Mouse (Mus musculus) cortical plate, adult 2 months (tissue): ENCODE results near the gene Tubb4a. TPM values are rescaled to one million over a fixed set of nuclear protein-coding genes. Genes with fewer than 3 reads are reported as not detected.

Experiments
- H3K27ac ChIP-seq: fragments of 200-500 bp; 2 replicates; pipeline ENCODE4 v1.5.1; 2012; ENCODE audit warnings: low read length, control low read depth, inconsistent platforms; ENCODE audit not compliant: insufficient read depth
- H3K4me1 ChIP-seq: fragments of 200-500 bp; 2 replicates; pipeline ENCODE4 v1.6.1; 2011; ENCODE audit warnings: low read length; ENCODE audit not compliant: control insufficient read depth, insufficient read depth
- H3K4me3 ChIP-seq: fragments of 200-500 bp; 2 replicates; pipeline ENCODE4 v1.5.1; 2011; ENCODE audit warnings: mild to moderate bottlenecking, low read length, control low read depth; ENCODE audit not compliant: insufficient read depth
- CTCF ChIP-seq: fragments of 200-500 bp; IDR thresholded peaks from 2 replicates; pipeline ENCODE4 v1.5.1; 2011; ENCODE audit warnings: mild to moderate bottlenecking, control low read depth, low read length; ENCODE audit not compliant: insufficient read depth; ENCODE audit errors: extremely low read depth
- POLR2A ChIP-seq: fragments of 200-500 bp; IDR thresholded peaks from 2 replicates; pipeline ENCODE4 v1.6.1; 2011; ENCODE audit warnings: mild to moderate bottlenecking, low read length, control low read depth; ENCODE audit not compliant: insufficient read depth; ENCODE audit errors: extremely low read depth
- polyA plus RNA-seq: library from polyadenylated mRNA; depleted of rRNA; stranded (reverse); fragments of >200 nt; gene quantifications from 2 replicates; pipeline ENCODE4 v1.2.3, GENCODE M21; 2012

The Tubb4a gene
- polyA plus RNA-seq, 1 experiment = 680 TPM

GRCm38 (mm10) chr17:57081234-57081842, 6.2 kb downstream of the Tubb4a start:
- Histone ChIP-seq H3K27ac (no peak overlapping the region), H3K4me1 (peaks cover 4% of the 10 kb centered on the region; the same call in 1 of the 2 replicates), H3K4me3 (no peak overlapping the region)
- TF ChIP-seq CTCF = no peak

- H3K27ac ChIP-seq = no peak overlapping the region
- H3K4me1 ChIP-seq = peaks cover 4% of the 10 kb centered on the region; the same call in 1 of the 2 replicates
- no peak overlapping the region for H3K4me3 ChIP-seq
- TF ChIP-seq CTCF (no peak), POLR2A (no peak)
Observed at GRCm38 (mm10) chr17:57079919-57080318, 7.7 kb downstream of the Tubb4a start.

GRCm38 (mm10) chr17:57078336-57078735, 9.2 kb downstream of the Tubb4a start, which contains the start of gene Dennd1c:
Dennd1c (minus strand) TSS chr17:57078514.
- peaks cover 2% of the 10 kb centered on the region; the same call in 1 of the 2 replicates for H3K4me1 ChIP-seq
- TF ChIP-seq CTCF (no peak), POLR2A (no peak)
- H3K27ac ChIP-seq = no peak within 1 kb of the TSS
- H3K4me3 ChIP-seq = no peak within 1 kb of the TSS

- Histone ChIP-seq H3K27ac (no peak overlapping the region), H3K4me3 (no peak overlapping the region), H3K4me1 (no peaks in the 10 kb centered on the region)
- no peak for TF ChIP-seq CTCF
- TF ChIP-seq POLR2A = no peak
Observed at GRCm38 (mm10) chr17:57076916-57077315, 10.7 kb downstream of the Tubb4a start.

- H3K4me3 ChIP-seq = no peak overlapping the region
- no peak for TF ChIP-seq POLR2A
- TF ChIP-seq CTCF = no peak
- H3K4me1 ChIP-seq = no peaks in the 10 kb centered on the region
- H3K27ac ChIP-seq = no peak overlapping the region
Observed at GRCm38 (mm10) chr17:57070699-57071098, 16.9 kb downstream of the Tubb4a start.

- H3K4me1 ChIP-seq = no peaks in the 10 kb centered on the region
- H3K27ac ChIP-seq = no peak overlapping the region
- TF ChIP-seq CTCF (no peak), POLR2A (no peak)
- no peak overlapping the region for H3K4me3 ChIP-seq
Observed at GRCm38 (mm10) chr17:57070272-57070671, 17.3 kb downstream of the Tubb4a start.

GRCm38 (mm10) chr17:57066908-57067307, 20.7 kb downstream of the Tubb4a start:
- Histone ChIP-seq H3K4me3 (no peak overlapping the region), H3K4me1 (no peaks in the 10 kb centered on the region), H3K27ac (no peak overlapping the region)
- TF ChIP-seq CTCF (no peak), POLR2A (no peak)

- Histone ChIP-seq H3K4me3 (no peak overlapping the region), H3K4me1 (peaks cover 4% of the 10 kb centered on the region; the same call in 1 of the 2 replicates), H3K27ac (no peak overlapping the region)
- no peak for TF ChIP-seq POLR2A
Observed at GRCm38 (mm10) chr17:57063031-57063430, 24.6 kb downstream of the Tubb4a start.

- no peak overlapping the region for H3K27ac ChIP-seq
- TF ChIP-seq CTCF (no peak), POLR2A (no peak)
- peaks cover 4% of the 10 kb centered on the region; the same call in 1 of the 2 replicates for H3K4me1 ChIP-seq
- H3K4me3 ChIP-seq = no peak overlapping the region
Observed at GRCm38 (mm10) chr17:57062548-57062947, 25.0 kb downstream of the Tubb4a start.

- no peak overlapping the region for H3K4me3 ChIP-seq
- TF ChIP-seq CTCF = no peak
- no peak for TF ChIP-seq POLR2A
Observed at GRCm38 (mm10) chr17:57062011-57062521, 25.5 kb downstream of the Tubb4a start.

More at GRCm38 (mm10) chr17:57062011-57062521, 25.5 kb downstream of the Tubb4a start:
- peaks cover 4% of the 10 kb centered on the region; the same call in 1 of the 2 replicates for H3K4me1 ChIP-seq
- H3K27ac ChIP-seq = no peak overlapping the region
